Mouse (Mus musculus) T-helper 1 cell (primary cell): Measurements from ENCODE around the gene Cox4i2.

Source experiments
- in situ Hi-C: fragments of 300-600 bp; cut with MboI, MseI; formaldehyde crosslinking; loops from one replicate; pipeline ENCODE4 v1.15.1; 2025; ENCODE audit warnings: high pct_unique_total_duplicates

Gene Cox4i2

DNA sequence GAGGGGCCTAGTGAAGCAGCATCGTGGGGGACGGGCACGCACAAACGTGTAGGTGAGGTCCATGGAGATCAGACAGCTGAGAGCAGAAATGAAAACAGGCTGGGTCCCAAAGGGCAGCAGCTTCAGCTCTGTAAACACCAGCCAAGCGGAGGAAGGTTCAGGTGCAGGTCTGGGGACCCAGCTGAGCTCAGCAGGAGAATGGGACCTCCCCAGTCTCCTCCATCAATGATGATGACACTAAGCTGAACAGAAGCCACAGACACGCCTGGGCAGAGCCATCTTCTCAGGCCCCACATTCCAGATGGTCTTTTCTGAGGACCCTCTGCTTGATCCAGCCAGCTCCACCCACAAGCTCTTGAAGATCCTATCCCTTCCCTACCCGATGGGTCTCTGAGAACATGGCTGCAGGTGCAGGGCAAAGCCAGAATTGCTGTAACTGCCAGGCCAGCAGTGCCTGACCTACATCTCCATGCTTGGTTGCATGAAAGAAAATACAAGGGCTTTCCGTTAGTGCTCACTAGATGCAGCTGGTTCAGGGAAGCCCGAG lies 40.4 kb downstream of the Cox4i2 start:
- in situ Hi-C loops = loop anchor here (5.0 to 25.0 kb wide), 2 partner anchors 33 to 807 kb away; partner anchors contain the start of genes Fam110a and Slc52a3

DNA sequence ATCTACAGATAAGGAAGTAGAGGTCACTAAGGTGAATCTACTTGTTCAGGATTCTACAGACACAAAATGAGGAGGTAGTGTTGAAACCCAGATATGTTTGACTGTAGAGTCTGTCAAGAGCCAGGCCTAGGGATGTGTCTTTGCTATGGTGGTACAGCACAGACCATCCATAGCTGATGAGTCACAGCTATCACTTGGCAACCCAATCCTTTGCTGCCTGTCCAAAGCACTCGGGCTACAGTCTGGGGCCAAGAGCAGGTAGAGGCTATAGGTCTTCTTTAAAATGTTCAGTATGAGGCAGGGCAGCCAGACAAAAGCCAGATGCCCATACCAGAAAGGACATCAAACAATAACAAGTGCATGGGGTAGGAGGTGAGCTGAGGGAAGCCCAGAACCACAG lies 43.6 kb downstream of the Cox4i2 start:
- in situ Hi-C loops = loop anchor here (25.0 kb wide), 1 partner anchor 810 kb away; the partner anchor contains the start of genes Fam110a and Slc52a3

DNA sequence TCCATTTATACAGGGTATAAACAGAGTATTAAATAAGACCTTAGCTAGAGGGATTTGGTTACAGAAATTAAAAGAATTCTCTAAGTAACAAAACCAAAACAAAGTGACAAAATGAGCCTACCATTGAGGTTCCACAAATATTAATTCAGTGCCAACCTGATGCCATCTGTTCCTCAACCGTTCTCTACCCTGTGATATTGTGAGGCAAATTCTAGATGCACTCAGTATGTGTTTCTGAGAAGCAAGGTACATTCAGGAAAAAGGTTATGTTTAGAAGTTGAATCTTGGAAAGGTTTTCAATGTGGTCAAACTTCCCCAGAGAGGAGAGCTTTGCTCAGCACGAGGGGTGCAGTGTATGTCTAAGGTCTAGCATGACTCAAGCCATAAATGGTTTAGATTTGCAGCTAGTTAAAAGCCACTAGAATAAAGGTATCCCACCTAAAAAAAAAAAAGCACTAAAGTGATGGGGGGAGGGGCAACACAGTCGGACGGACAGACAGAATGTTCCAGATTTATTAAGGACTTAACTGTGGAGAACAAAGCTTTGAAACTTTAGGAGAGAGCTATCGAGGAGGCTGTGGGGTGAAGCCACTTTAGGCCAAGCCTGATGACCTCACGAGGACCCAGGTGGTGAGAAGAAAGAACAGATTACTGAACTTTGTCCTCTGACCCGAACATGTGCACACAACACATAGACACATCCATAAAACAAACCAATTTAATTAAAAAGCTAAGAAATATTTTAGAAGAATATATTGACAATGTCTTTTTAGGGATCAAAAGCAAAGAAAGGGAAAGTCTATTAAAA lies 46.2 kb downstream of the Cox4i2 start:
- in situ Hi-C loops = loop anchor here (25.0 kb wide), 1 partner anchor 813 kb away; the partner anchor contains the start of genes Fam110a and Slc52a3

DNA sequence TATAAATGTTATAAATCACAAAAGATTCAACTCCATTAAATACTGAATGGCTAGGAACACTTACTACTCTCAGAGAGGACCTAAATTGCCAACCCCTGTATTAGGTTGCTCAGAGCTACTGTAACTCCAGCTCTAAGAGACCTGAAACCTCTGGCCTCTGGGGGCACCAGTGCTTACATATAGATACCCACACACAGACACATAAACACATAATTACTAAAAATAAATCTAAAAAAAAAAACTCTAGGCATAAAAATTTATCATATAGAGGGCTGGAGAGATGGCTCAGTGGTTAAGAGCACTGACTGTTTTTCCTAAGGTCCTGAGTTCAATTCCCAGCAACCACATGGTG lies 46.8 kb downstream of the Cox4i2 start:
- in situ Hi-C loops = no loop called here

DNA sequence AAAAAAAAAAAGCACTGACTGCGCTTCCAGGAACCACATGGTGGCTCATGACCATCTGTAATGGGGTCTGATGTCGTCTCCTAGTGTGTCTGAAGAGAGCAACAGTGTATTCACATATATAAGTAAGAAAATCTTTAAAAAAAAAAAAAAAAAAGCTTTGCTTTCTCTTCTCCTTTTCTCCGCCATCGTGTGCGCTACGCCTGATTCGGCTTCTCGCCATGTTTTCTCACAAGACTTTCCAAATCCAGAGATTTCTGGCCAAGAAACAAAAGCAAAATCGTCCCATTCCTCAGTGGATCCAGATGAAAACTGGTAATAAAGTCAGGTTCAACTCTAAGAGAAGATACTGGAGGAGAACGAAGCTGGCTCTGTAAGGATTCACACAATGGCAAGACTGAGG lies 48.3 kb downstream of the Cox4i2 start:
- in situ Hi-C loops = no loop called here

DNA sequence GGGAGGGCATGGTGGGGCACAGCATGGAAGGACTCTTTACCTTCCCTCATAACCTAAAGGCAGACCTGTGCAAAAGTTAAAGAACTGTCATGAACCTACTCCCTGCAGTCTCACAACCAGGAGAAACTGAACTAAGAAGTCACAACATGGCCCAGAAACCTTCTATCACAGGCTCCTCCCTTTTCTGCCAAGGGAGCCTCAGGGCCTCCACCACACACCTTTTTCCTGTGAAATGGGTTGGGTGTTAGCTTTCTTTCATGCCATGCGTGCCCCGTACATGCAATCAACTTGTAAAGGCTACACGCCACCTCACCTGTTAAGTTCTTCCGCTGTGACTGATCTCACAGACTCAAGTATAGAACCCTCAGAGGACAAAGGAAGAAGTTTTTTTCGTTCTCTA lies 49.1 kb downstream of the Cox4i2 start:
- in situ Hi-C loops = no loop called here

DNA sequence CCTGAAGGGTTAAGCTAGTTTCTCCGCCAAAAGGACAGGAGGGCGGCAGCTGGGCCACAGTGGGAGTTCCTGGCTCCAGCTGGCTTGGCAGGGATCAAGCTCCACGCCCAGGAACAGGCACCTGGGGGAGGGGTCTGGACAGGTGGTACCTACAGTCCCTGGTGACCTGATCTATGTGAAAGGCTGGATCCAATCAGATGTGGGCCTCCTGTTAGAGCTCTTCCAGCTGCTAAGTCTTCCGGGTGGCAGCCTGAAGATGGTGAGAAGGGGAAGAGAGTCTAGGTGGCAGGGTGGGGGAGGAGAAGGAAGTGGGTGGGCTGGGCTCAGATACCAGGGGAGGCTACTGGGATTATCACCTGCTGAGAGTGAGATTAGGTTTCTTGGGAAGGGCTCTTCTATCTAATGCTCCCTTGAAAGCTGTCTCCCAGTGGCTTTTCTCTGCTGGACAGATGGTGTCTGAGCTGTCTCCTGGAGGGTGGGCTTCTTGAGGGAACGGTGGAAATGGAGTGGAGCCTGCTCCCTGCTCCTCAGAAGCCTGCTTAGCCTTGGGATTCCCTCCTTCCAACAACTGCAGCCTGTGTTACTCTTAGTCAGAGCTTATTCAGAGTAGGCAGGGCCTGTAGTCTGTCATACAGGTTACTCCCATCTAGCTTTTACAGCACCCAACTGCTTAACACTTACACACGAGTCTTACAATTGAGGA lies 50.6 kb downstream of the Cox4i2 start:
- in situ Hi-C loops = no loop called here

DNA sequence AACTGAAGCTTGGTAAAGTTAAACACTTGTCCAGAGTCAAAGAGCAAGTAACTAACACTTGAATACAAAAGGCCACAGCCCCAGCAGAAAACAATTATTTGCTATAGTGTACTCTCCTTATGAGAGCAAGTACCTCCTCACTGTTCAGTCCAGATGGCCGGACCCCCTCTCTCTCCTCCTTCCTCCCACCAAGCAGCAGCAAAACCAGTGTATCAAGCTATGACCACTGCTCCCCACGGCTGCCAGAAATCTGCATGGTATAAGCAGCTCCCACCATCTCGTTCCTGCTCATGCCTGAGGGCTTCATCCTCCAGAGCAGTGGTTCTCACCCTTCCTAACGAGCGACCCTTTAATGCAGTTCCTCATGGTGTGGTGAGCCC lies 51.1 kb downstream of the Cox4i2 start:
- in situ Hi-C loops = no loop called here

DNA sequence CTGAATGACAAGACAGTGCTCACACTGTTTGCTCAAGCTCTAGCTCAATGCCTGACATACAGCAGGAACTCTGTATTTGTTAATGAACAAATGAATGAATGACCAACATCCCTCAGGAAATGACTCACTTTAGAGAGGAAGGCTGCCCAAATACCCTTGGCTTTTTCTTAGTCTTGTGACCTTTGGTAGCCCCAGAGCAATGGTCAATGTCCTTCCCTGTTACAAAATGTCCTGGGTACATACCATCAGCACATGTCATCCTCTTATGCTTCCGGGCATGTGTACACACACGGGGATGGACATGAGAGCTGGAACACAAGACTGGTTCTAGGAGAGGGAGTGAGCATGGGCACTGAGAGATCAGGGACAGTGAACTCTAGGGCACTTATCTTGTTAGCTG lies 52.1 kb downstream of the Cox4i2 start:
- in situ Hi-C loops = no loop called here

DNA sequence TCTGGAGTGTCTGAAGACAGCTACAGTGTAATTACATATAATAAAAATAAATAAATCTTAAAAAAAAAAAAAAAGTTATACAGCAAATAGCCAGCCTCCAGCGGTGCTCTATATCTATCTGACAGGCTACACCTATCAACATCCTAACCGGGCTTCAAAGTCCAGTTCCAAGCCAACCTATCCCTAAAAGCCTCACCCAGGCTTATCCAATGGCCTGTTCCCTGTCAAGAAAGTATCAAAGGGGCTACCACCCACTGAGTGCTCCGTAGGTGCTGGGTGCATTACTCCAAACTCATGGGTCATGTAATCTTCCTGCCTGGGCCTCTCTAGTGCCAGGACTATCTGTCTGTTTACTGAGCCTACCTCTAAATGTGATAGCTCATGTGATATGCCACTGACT lies 54.2 kb downstream of the Cox4i2 start:
- in situ Hi-C loops = no loop called here

DNA sequence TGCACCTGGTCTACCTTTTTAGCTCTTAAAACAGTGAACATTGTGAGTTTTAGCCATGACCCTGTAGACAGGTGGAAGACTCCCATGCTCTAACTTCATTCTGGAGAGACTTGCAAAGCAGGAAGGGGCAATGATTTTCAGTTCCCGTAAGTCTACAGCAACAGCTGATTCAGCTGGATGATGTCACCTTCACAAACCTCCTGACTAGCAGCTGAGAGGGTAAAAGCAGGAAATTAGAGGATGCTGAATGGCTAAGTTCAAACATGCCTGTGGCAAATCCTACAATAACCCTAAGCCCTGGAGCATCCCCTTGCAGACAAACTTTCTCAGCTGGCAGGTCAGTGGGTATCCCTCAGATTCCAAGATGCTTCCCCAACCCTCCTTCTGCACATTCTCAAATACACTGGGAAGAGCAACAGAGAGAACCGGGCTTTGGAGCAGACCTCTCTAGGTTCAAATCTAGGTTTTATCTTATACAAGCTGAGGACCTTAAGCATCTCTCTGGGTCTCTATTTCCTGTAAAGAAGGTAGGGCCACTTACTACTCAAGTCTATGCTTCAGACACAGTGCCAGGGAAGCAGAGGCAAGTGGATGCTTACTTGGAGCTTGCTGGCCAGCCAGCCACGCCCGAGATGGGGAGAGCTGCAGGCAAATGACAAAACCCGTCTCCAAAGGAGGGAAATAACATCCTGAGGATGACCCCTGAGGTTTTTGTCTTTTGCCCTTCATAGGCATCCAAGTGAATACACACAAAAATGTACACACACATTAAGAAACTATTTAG lies 56.4 kb downstream of the Cox4i2 start:
- in situ Hi-C loops = no loop called here

DNA sequence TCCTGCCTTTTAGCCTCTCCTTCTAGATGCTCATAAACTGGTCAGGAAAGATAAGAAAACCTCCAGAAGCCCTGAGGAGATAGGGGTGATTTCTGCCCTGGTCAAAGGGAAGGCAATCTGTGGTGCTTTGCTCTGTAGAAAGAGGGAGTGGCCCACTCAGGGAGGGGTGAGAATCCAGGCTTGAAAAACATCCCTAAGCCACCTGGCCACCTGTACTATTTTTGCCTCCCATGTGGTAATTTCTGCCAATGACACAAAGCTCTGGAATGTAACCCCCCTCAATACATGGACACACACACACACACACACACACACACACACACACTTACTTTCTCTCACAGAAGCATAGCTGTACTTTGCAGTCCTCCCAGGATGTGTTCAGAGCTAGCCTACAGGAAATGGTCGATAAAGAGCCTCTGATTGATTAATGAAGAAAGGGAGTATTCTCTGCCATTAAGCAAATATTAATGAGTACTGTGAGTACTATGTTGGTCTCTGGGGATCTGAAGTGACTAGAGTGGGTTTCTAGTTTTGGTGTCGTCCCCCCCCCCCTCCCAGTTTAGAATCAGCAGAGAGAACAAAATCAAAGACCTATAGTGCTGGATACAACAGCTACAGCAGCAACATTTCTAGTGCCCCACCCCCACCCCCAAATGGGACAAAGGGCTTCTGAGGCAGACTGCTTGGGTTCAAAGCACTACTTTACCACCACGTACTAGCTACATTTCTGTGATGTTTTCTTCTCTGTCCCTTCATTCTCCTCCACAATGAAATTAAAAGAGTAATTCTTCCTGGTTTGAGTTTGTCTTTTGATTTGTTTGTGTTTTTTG lies 57.6 kb downstream of the Cox4i2 start:
- in situ Hi-C loops = no loop called here

DNA sequence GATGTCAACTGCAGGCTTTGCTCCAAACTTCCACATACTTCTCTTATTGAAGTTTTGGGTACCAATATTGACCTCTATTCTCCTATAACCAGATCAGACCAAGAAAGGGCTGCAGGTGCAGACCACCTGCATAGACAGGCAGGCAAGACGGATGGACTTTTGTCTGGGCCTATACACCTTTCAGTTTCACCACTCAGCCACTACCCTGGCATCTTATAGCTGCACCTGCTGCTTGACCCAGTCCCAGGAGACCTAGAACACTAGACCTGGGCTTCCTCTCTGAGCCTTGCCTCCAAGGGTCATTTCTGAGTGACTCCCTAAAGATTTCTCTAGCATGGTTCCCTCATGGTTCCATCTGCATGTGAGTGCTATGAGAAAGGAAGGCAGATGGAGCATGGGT lies 59.3 kb downstream of the Cox4i2 start:
- in situ Hi-C loops = no loop called here

DNA sequence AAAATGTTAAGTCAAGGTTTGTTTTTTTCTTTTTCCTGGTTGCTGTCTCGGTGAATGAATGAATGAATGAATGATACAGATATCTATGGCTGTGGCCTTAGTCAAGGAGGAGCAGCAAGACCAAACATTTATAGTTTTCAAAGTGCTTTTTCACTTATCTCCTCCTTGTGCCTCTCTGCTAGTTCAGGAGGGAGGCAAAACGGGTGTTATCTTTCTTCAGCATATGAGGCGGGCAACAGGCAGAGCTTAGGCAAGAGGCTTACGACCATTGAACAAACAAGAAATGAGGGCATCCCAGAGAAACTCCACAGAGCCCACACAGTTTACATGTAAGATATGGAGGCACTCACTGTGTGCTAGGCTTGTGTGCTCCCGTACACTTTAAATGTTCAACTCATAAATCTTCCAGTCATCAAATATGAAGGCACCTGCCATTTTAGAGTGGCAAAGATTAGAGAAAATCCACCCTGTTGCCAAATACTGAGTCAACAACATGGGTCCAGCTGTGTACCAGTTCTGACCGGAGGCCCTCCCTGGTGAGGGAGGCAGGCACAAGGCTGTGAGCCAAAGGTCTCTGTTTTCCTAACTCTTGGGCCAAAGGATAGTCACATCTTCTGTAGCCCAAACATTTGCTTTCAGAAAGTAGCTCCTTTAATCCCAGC lies 60.4 kb downstream of the Cox4i2 start:
- in situ Hi-C loops = no loop called here
